18 mouse cellular contexts compared by ENCODE assay signal in the genomic region with DNA sequence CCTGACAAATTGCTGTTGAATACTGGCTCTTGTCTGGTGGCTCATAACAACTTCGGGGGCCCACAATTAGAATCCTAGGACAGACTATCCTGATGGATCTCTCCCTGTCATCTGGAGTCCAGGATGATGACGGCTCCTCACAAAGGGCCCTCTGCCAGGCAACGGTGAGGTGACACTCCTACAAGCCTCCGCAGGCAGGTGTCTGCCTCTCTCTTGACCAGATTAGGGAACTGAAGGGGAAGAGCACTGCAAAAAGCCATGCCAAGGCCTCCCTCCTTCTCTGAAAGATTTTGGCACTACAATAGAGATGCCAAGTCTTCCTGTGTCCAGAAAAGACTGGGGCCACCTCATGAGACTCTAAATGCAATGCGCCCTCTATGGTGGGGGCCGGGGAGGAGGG. TPM values are rescaled to one million over a fixed set of nuclear protein-coding genes. Genes with fewer than 3 reads are reported as not detected.
"Had no signal": no experiment of that assay in that cellular context is flagged by ENCODE, and none has a peak within 500 bp of the region (broad histone marks: within the 10 kb centered on the region; RNA-seq: fewer than 3 reads in every experiment).

No protein-coding gene starts in this region.

- H3K36me3 ChIP-seq: midbrain, embryonic 12.5 days; midbrain, embryonic 15.5 days; neural tube, embryonic 13.5 days; neural tube, embryonic 15.5 days had no signal

- H3K4me3 ChIP-seq: midbrain, embryonic 12.5 days; midbrain, embryonic 15.5 days; myocyte; neural tube, embryonic 13.5 days; neural tube, embryonic 15.5 days had no signal

- H3K9me3 ChIP-seq: midbrain, embryonic 12.5 days; midbrain, embryonic 15.5 days; neural tube, embryonic 13.5 days; neural tube, embryonic 15.5 days had no signal

- ATAC-seq: midbrain, embryonic 15.5 days had no signal

- DNase-seq: lung, adult 18-20 months; lung, embryonic 14.5 days; lung, postnatal 10 days; lung, postnatal 4 days; retina, postnatal 1 day; right cerebral cortex, adult 18-20 months; right cerebral cortex, postnatal 25 days; right cerebral cortex, postnatal 4 days; spleen, adult 18-20 months; thymus, adult 18-20 months; thymus, postnatal 14 days; thymus, postnatal 36 days had no signal

- H3K27ac ChIP-seq: midbrain, embryonic 12.5 days; midbrain, embryonic 15.5 days; neural tube, embryonic 13.5 days; neural tube, embryonic 15.5 days had no signal

- H3K4me2 ChIP-seq: lung, embryonic 14.5 days; midbrain, embryonic 12.5 days; midbrain, embryonic 15.5 days; neural tube, embryonic 13.5 days; neural tube, embryonic 15.5 days had no signal

- H3K27me3 ChIP-seq: midbrain, embryonic 12.5 days; midbrain, embryonic 15.5 days; neural tube, embryonic 13.5 days; neural tube, embryonic 15.5 days had no signal

- H3K9ac ChIP-seq: lung, embryonic 14.5 days; midbrain, embryonic 12.5 days; midbrain, embryonic 15.5 days; neural tube, embryonic 13.5 days; neural tube, embryonic 15.5 days had no signal

RNA-seq across cellular contexts. Expression of a gene that starts 7.1 kb away (rescaled TPM):
- total RNA-seq: megakaryocyte-erythroid progenitor cell, adult 5-6 weeks had no signal
